Mouse (Mus musculus) forebrain, embryonic 12.5 days (tissue): Measurements from ENCODE around the gene Isl1. TPM values are rescaled to one million over a fixed set of nuclear protein-coding genes. Genes with fewer than 3 reads are reported as not detected.

Source experiments
- ATAC-seq: fragments of 200-750 bp; cut with Nextera tagmentation; 2 replicates; pipeline ENCODE4 v1.8.0; 2017; ENCODE audit warnings: moderate TSS enrichment; ENCODE audit not compliant: low FRiP score
- H3K27ac ChIP-seq: fragments of 300-500 bp; sonication (generic); 2 replicates; pipeline ENCODE4 v1.5.1; 2016; ENCODE audit warnings: mild to moderate bottlenecking
- H3K27me3 ChIP-seq: fragments of 300-500 bp; sonication (generic); 2 replicates; pipeline ENCODE4 v1.6.1; 2016; ENCODE audit warnings: mild to moderate bottlenecking
- H3K36me3 ChIP-seq: fragments of 300-500 bp; sonication (generic); replicated peaks from 2 replicates; pipeline ENCODE4 v1.6.1; 2016; ENCODE audit warnings: mild to moderate bottlenecking
- H3K4me1 ChIP-seq: fragments of 300-500 bp; sonication (generic); 2 replicates; pipeline ENCODE4 v1.6.1; 2016
- H3K4me2 ChIP-seq: fragments of 300-500 bp; sonication (generic); 2 replicates; pipeline ENCODE4 v1.6.1; 2016; ENCODE audit warnings: mild to moderate bottlenecking, moderate library complexity
- H3K4me3 ChIP-seq: fragments of 300-500 bp; sonication (generic); replicated peaks from 2 replicates; pipeline ENCODE4 v1.5.1; 2016; ENCODE audit warnings: mild to moderate bottlenecking
- H3K9ac ChIP-seq: fragments of 300-500 bp; sonication (generic); 2 replicates; pipeline ENCODE4 v1.6.1; 2016; ENCODE audit warnings: mild to moderate bottlenecking
- H3K9me3 ChIP-seq: fragments of 300-500 bp; sonication (generic); 2 replicates; pipeline ENCODE4 v1.6.1; 2016
- WGBS: fragments of 180-500 bp; shearing (Covaris S2); methylation state at CpG from one replicate; pipeline ENCODE4 v1.1.7; 2016; 5-methylcytosine and 5-hydroxymethylcytosine counted together
- polyA plus RNA-seq: library from polyadenylated mRNA; unstranded; fragments of >200 nt; fragmentation: Nextera tagmentation; extraction: Ambion mirVana; gene quantifications from 2 replicates; pipeline ENCODE4 v1.2.1, GENCODE M21; 2016

Gene Isl1
- polyA plus RNA-seq: 65.6 and 74.4 TPM in 2 replicates

GRCm38 (mm10) chr13:116309584-116310462 lies at the start of gene Isl1:
Gene Isl1 (minus strand): TSS chr13:116309689.
- Histone ChIP-seq H3K9ac (peak within 1 kb of the TSS; percentile 61), H3K36me3 (no peaks in the 10 kb centered on the region), H3K4me3 (peak within 1 kb of the TSS; percentile 54), H3K4me1 (peaks cover 14% of the 10 kb centered on the region; the same call in 1 of the 2 replicates), H3K4me2 (peak within 1 kb of the TSS; percentile 83), H3K27ac (peak within 1 kb of the TSS; percentile 80), H3K9me3 (no peaks in the 10 kb centered on the region), H3K27me3 (peaks cover 83% of the 10 kb centered on the region)
- WGBS: under 1% methylated on average over 75 of the region's 82 CpGs
- ATAC-seq: peak; percentile 95

DNA sequence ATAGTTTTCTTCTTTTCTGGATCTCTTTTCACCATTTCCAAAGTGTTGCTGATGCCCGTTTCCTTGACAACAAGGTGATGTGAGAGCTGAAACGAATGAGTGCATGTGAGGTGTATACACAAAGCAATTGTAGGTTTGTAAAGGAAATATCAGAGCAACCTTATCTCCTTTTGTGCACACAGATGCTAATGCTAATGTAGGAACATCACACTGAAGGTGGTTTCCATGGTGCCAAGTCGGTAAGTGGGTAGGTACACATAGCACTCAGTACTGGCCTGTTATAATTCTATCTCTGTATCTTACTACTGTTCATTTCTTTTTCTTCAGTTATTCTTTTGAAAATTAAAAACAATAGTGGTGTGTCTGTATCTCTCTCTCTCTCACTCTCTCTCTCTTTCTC lies 26.3 kb upstream of the Isl1 start:
- Histone ChIP-seq H3K27me3 (no peaks in the 10 kb centered on the region), H3K9me3 (no peaks in the 10 kb centered on the region), H3K36me3 (no peaks in the 10 kb centered on the region), H3K4me1 (no peaks in the 10 kb centered on the region), H3K9ac (no peak overlapping the region), H3K4me2 (no peak overlapping the region), H3K27ac (no peak overlapping the region), H3K4me3 (no peak overlapping the region)
- WGBS: 67% methylated on average over 3 of the region's 3 CpGs
- no peak for ATAC-seq

GRCm38 (mm10) chr13:116313636-116314530 lies 4.4 kb upstream of the Isl1 start:
- no peaks in the 10 kb centered on the region for H3K9me3 ChIP-seq
- no peak overlapping the region for H3K9ac ChIP-seq
- H3K4me1 ChIP-seq: peaks cover 10% of the 10 kb centered on the region; the same call in 1 of the 2 replicates
- ATAC-seq: no peak
- peak overlapping the region; percentile 15; the same call in 1 of the 2 replicates for H3K4me3 ChIP-seq
- peak overlapping the region; percentile 25 for H3K4me2 ChIP-seq
- peaks cover 72% of the 10 kb centered on the region for H3K27me3 ChIP-seq
- H3K36me3 ChIP-seq: no peaks in the 10 kb centered on the region
- H3K27ac ChIP-seq: peak overlapping the region; percentile 3; the same call in 1 of the 2 replicates
- under 1% methylated on average over 28 of the region's 28 CpGs for WGBS

DNA sequence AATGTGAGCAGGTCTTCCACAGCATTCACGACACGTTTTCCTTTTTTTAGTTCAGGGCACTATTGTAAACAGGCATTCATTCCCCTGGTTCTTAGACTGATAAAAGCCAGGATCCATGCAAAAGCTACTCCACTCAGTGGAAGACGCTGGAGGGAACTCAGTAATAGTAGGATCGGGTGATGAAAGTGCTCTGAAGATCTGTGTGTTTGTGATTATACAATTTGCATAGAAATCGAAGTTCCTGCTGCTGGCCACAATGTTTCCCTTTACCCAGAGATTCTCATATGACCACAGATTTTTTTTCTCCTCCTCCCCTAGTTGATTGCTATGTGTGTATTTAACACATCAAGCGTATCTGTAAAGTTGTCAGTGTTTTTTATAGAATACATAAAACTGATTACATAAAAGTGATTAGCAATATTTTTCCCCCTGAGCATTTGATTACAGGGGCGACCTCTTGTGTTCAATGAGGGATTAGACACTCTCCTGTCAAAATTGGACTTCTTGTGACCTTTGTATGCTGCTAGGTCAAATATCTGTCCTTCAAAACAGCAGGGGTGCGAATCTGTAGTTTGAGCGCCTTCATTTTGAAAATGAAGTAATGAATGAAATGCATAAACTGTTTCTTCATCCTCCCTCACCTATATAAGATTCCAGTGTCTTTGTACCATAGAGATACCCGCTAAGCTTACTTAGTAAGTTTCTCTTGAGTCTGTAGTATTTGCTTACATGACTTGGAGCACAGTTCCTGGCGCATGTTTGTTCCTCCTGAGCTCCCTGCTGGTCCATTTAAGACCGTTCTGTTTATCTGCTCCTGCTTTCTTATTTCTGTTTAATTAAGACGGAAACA lies 2.6 kb upstream of the Isl1 start:
- Histone ChIP-seq H3K27me3 (peaks cover 74% of the 10 kb centered on the region), H3K36me3 (no peaks in the 10 kb centered on the region), H3K4me1 (peaks cover 10% of the 10 kb centered on the region; the same call in 1 of the 2 replicates), H3K27ac (no peak overlapping the region), H3K9me3 (no peaks in the 10 kb centered on the region), H3K9ac (no peak overlapping the region), H3K4me3 (peak overlapping the region; percentile 54), H3K4me2 (peak overlapping the region; percentile 83)
- WGBS: 4% methylated on average over 13 of the region's 13 CpGs
- ATAC-seq: no peak

DNA sequence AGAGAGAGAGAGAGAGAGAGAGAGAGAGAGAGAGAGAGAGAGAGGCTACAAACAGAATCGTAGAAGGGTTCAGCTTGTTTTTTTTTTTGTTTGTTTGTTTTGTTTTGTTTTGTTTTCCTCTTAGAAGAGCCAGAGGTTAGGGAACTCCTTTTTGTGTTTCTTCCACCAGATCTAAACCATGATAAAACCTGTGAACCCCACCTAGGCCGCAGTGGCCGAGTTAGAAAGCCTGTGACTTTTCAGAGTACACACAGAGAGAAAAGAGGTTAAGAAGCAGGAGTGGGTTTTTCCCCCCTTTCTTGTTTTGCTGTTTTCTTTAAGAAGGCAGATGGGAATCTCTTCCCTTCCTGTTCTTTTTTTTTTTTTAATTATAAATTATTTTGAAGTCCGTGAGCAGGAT lies 1.5 kb upstream of the Isl1 start:
- no peaks in the 10 kb centered on the region for H3K36me3 ChIP-seq
- peak overlapping the region; percentile 61; the same call in 1 of the 2 replicates for H3K9ac ChIP-seq
- H3K27ac ChIP-seq: no peak overlapping the region
- ATAC-seq: no peak
- H3K9me3 ChIP-seq: no peaks in the 10 kb centered on the region
- peak overlapping the region; percentile 54 for H3K4me3 ChIP-seq
- H3K4me2 ChIP-seq: peak overlapping the region; percentile 83
- peaks cover 10% of the 10 kb centered on the region; the same call in 1 of the 2 replicates for H3K4me1 ChIP-seq
- 5% methylated on average over 4 of the region's 4 CpGs for WGBS
- peaks cover 83% of the 10 kb centered on the region for H3K27me3 ChIP-seq

DNA sequence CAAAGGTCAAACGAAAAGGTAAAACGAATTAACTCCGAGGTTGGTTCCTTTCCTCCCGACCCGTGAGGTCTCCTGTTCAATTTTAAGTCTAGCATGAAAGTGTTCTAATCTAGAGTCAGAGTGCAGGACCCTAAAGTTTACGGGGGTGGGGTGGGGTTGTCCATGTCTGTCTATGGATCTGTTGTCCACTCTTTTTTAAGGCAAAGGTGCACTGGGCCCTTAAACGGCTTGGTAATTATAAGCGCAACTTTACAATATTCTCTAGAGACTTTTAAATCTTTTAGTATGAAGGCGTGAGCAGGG lies 925 bp upstream of the Isl1 start:
- Histone ChIP-seq H3K4me1 (peaks cover 10% of the 10 kb centered on the region; the same call in 1 of the 2 replicates), H3K4me2 (peak overlapping the region; percentile 83), H3K27ac (0 out of 2 replicates have a peak overlapping the region, but pooled peaks have one; percentile 21), H3K4me3 (peak overlapping the region; percentile 54), H3K27me3 (peaks cover 83% of the 10 kb centered on the region), H3K9me3 (no peaks in the 10 kb centered on the region), H3K9ac (peak overlapping the region; percentile 61), H3K36me3 (no peaks in the 10 kb centered on the region)
- no peak for ATAC-seq
- WGBS: 0% methylated on average over 9 of the region's 9 CpGs

GRCm38 (mm10) chr13:116308933-116309583 lies 431 bp downstream of the Isl1 start:
- Histone ChIP-seq H3K4me3 (peak overlapping the region; percentile 54), H3K9me3 (no peaks in the 10 kb centered on the region), H3K4me2 (peak overlapping the region; percentile 83), H3K36me3 (no peaks in the 10 kb centered on the region), H3K4me1 (peaks cover 14% of the 10 kb centered on the region; the same call in 1 of the 2 replicates), H3K9ac (peak overlapping the region; percentile 61; the same call in 1 of the 2 replicates), H3K27me3 (peaks cover 83% of the 10 kb centered on the region), H3K27ac (peak overlapping the region; percentile 71)
- WGBS: under 1% methylated on average over 18 of the region's 18 CpGs
- ATAC-seq: peak; percentile 42

- peaks cover 12% of the 10 kb centered on the region; the same call in 1 of the 2 replicates for H3K4me1 ChIP-seq
- peak overlapping the region; percentile 83 for H3K4me2 ChIP-seq
- no peak for ATAC-seq
- H3K9me3 ChIP-seq: no peaks in the 10 kb centered on the region
- peak overlapping the region; percentile 54 for H3K4me3 ChIP-seq
- H3K27ac ChIP-seq: peak overlapping the region; percentile 71; the same call in 1 of the 2 replicates
- 1% methylated on average over 20 of the region's 20 CpGs for WGBS
- no peaks in the 10 kb centered on the region for H3K36me3 ChIP-seq
- H3K27me3 ChIP-seq: peaks cover 83% of the 10 kb centered on the region
- 0 out of 2 replicates have a peak overlapping the region, but pooled peaks have one; percentile 12 for H3K9ac ChIP-seq
These were observed 1.2 kb downstream of the Isl1 start for GRCm38 (mm10) chr13:116308121-116308932.

DNA sequence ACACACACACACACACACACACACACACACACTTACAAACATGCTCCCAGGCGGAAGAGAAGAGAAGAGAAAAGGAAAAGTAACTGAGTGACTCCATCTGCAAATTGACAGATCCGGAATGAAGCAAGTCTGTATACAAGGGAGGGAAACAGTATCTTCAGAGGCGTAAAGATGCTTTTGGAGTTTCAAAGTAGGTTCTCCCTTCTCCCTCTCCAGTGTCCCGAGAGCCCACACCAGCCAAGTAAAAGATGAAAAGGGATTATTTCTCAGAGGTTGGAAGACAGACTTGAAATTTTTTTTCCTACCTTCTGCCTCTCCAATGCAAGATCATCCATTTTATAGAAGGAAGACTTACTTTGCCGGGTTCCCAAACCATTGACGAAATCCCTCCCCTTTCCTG lies 2.9 kb downstream of the Isl1 start:
- no peaks in the 10 kb centered on the region for H3K9me3 ChIP-seq
- H3K27ac ChIP-seq: 0 out of 2 replicates have a peak overlapping the region, but pooled peaks have one; percentile 38
- peaks cover 87% of the 10 kb centered on the region for H3K27me3 ChIP-seq
- 6% methylated on average over 6 of the region's 6 CpGs for WGBS
- peak overlapping the region; percentile 45 for H3K4me2 ChIP-seq
- H3K36me3 ChIP-seq: no peaks in the 10 kb centered on the region
- peaks cover 12% of the 10 kb centered on the region; the same call in 1 of the 2 replicates for H3K4me1 ChIP-seq
- no peak for ATAC-seq
- H3K9ac ChIP-seq: peak overlapping the region; percentile 48
- peak overlapping the region; percentile 33 for H3K4me3 ChIP-seq

DNA sequence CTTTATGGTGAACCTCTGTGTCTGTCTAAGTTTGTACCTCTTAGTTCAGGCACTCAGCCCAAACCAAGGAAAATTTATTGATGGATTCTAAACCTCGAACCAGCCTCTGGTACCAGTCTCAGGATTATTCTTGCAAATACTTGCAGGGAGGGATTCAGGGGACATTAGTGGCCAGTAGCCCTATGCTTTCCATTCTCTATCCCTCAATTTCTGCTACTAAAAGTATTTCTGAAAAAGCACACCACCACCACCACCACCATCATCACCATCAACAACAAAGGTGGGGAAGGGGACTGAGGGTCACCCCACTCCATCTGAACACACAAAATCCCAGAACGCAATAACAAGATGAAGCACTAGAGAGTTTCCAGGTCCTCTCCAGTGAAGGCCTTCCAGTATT lies 3.8 kb downstream of the Isl1 start:
- WGBS: 4% methylated on average over 2 of the region's 2 CpGs
- Histone ChIP-seq H3K9ac (0 out of 2 replicates have a peak overlapping the region, but pooled peaks have one; percentile 29), H3K27ac (peak overlapping the region; percentile 37; the same call in 1 of the 2 replicates), H3K9me3 (no peaks in the 10 kb centered on the region), H3K4me2 (peak overlapping the region; percentile 45), H3K36me3 (no peaks in the 10 kb centered on the region), H3K27me3 (peaks cover 86% of the 10 kb centered on the region), H3K4me1 (peaks cover 12% of the 10 kb centered on the region; the same call in 1 of the 2 replicates), H3K4me3 (peak overlapping the region; percentile 33)
- ATAC-seq: no peak
